Mouse (Mus musculus): ENCODE results near the gene Dpy19l3. TPM values are rescaled to one million over a fixed set of nuclear protein-coding genes. Genes with fewer than 3 reads are reported as not detected.

Gene Dpy19l3
- total and polyA plus RNA-seq, 2 experiments from 2014 or later: 36.9 to 52.7 TPM

DNA sequence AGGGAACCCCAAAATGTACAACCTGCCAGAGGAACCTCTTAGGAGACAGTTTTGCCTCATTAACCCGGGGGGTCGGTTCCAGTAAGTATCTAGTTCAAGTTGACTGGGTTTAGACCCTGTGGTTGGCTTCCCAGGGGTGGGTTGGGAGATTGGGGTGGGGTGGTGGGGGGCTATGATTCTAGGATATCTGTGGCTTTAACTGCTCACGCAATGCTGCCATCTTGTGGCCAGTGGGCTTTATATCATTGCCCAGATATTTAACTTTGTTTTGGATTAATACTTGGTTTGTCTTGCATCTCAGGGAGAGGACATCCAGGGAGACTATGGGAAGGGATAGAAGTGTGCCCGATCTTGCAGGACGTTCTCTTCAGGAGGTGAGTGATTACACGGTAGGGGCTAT, 118.0 kb downstream of the Dpy19l3 start:
- peak; percentile 55 for DNase-seq (ENCODE audit: low spot score)
- 61% methylated on average over 6 of the region's 6 CpGs for WGBS
- H3K36me3 ChIP-seq (ENCODE audit: insufficient read depth, low read length): peaks cover 46% of the 10 kb centered on the region

More for the DNA sequence above, 118.0 kb downstream of the Dpy19l3 start:
- Histone ChIP-seq H3K27me3 (ENCODE audit: insufficient read depth, low read length) (no peaks in the 10 kb centered on the region), H3K4me1 (ENCODE audit: insufficient read depth, low read length) (no peaks in the 10 kb centered on the region), H3K27ac (ENCODE audit: low read depth, low read length) (no peak overlapping the region), H3K4me3 (ENCODE audit: low read depth, low read length) (no peak overlapping the region), H3K9ac (replicated peaks; ENCODE audit: low read length, poor library complexity, severe bottlenecking) (no peak overlapping the region), H3K4me2 (ENCODE audit: low read depth, low read length, poor library complexity, severe bottlenecking) (no peak overlapping the region), H3K9me3 (ENCODE audit: low read length) (no peaks in the 10 kb centered on the region)
- peak; percentile 81 for TF ChIP-seq CTCF (IDR thresholded peaks at IDR 0.05)
- ATAC-seq (ENCODE audit: low FRiP score): no peak

Other genes starting within 250 kb of the Dpy19l3 start
- 0.19 and 0.38 TPM in 2 replicates for gene Tdrd12, start 216.7 kb downstream of the Dpy19l3 start, total RNA-seq (2014; rRNA removed)
- 0.58 and 0.79 TPM in 2 replicates for gene Tdrd12, start 216.7 kb downstream of the Dpy19l3 start, polyA plus RNA-seq (2015; fragmentation: Nextera tagmentation; extraction: Ambion mirVana)
- 49.3 and 57.7 TPM in 2 replicates for gene Nudt19, start 198.2 kb downstream of the Dpy19l3 start, total RNA-seq (2014; rRNA removed)
- gene Nudt19, start 198.2 kb downstream of the Dpy19l3 start, polyA plus RNA-seq (2015; fragmentation: Nextera tagmentation; extraction: Ambion mirVana): 128 and 141 TPM in 2 replicates
- gene Rgs9bp, start 168.9 kb downstream of the Dpy19l3 start, total RNA-seq (2014; rRNA removed): 0.11 and 0.24 TPM in 2 replicates
- 0.05 TPM in 1 of 2 replicates, not detected in the other for gene Rgs9bp, start 168.9 kb downstream of the Dpy19l3 start, polyA plus RNA-seq (2015; fragmentation: Nextera tagmentation; extraction: Ambion mirVana)
- gene Ankrd27, start 168.2 kb downstream of the Dpy19l3 start, total RNA-seq (2014; rRNA removed): 17.9 and 24.7 TPM in 2 replicates
- gene Ankrd27, start 168.2 kb downstream of the Dpy19l3 start, polyA plus RNA-seq (2015; fragmentation: Nextera tagmentation; extraction: Ambion mirVana): 11.4 and 11.9 TPM in 2 replicates
- 53.3 and 78.3 TPM in 2 replicates for gene Pdcd5, start 106.9 kb downstream of the Dpy19l3 start, total RNA-seq (2014; rRNA removed)
- 255 and 280 TPM in 2 replicates for gene Pdcd5, start 106.9 kb downstream of the Dpy19l3 start, polyA plus RNA-seq (2015; fragmentation: Nextera tagmentation; extraction: Ambion mirVana)
- 20.8 and 21.2 TPM in 2 replicates for gene Zfp507, start 48.5 kb upstream of the Dpy19l3 start, total RNA-seq (2014; rRNA removed)
- 8.1 and 9.0 TPM in 2 replicates for gene Zfp507, start 48.5 kb upstream of the Dpy19l3 start, polyA plus RNA-seq (2015; fragmentation: Nextera tagmentation; extraction: Ambion mirVana)